Mouse (Mus musculus): ENCODE results near the gene Dnajc25. TPM values are rescaled to one million over a fixed set of nuclear protein-coding genes. Genes with fewer than 3 reads are reported as not detected.

Dnajc25 gene
- polyA plus RNA-seq, 1 experiment, result 3.7 TPM

- DNase-seq (ENCODE audit: low read depth), result no peak
These were observed 11.3 kb downstream of the Dnajc25 start for GRCm38 (mm10) chr4:59006211-59006610.

- no peak for DNase-seq (ENCODE audit: low read depth)
These were observed 12.2 kb downstream of the Dnajc25 start for GRCm38 (mm10) chr4:59007016-59007415.

- no peak for DNase-seq (ENCODE audit: low read depth)
These were observed 13.1 kb downstream of the Dnajc25 start for GRCm38 (mm10) chr4:59007974-59008373.

GRCm38 (mm10) chr4:59009186-59009585 lies 14.3 kb downstream of the Dnajc25 start:
- no peak for DNase-seq (ENCODE audit: low read depth)

GRCm38 (mm10) chr4:59009696-59010095 lies 14.8 kb downstream of the Dnajc25 start:
- DNase-seq (ENCODE audit: low read depth), result no peak

- no peak for DNase-seq (ENCODE audit: low read depth)
These were observed 16.6 kb downstream of the Dnajc25 start for GRCm38 (mm10) chr4:59011446-59011845.

- DNase-seq (ENCODE audit: low read depth), result no peak
These were observed 20.3 kb downstream of the Dnajc25 start for GRCm38 (mm10) chr4:59015181-59015580.

- DNase-seq (ENCODE audit: low read depth), result no peak
These were observed 22.1 kb downstream of the Dnajc25 start for GRCm38 (mm10) chr4:59016922-59017321.

GRCm38 (mm10) chr4:59034325-59034917 lies 39.6 kb downstream of the Dnajc25 start:
- DNase-seq (ENCODE audit: low read depth), result no peak

GRCm38 (mm10) chr4:59034918-59035785 lies 40.3 kb downstream of the Dnajc25 start, which contains the start of gene Gng10:
TSS of gene Gng10 (plus strand) at chr4:59035088.
- no peak for DNase-seq (ENCODE audit: low read depth)

GRCm38 (mm10) chr4:59035786-59036350 lies 41.0 kb downstream of the Dnajc25 start:
- no peak for DNase-seq (ENCODE audit: low read depth)

- DNase-seq (ENCODE audit: low read depth), result no peak
These were observed 41.7 kb downstream of the Dnajc25 start for GRCm38 (mm10) chr4:59036490-59037127.

- no peak for DNase-seq (ENCODE audit: low read depth)
These were observed 42.7 kb downstream of the Dnajc25 start for GRCm38 (mm10) chr4:59037525-59037924.

GRCm38 (mm10) chr4:59040397-59041287 lies 45.8 kb downstream of the Dnajc25 start:
- no peak for DNase-seq (ENCODE audit: low read depth)

- no peak for DNase-seq (ENCODE audit: low read depth)
These were observed 48.2 kb downstream of the Dnajc25 start for GRCm38 (mm10) chr4:59043074-59043473.

- DNase-seq (ENCODE audit: low read depth), result no peak
These were observed 49.0 kb downstream of the Dnajc25 start for GRCm38 (mm10) chr4:59043891-59044290.

GRCm38 (mm10) chr4:59047222-59047621 lies 52.4 kb downstream of the Dnajc25 start:
- no peak for DNase-seq (ENCODE audit: low read depth)

GRCm38 (mm10) chr4:59051081-59051480 lies 56.2 kb downstream of the Dnajc25 start:
- no peak for DNase-seq (ENCODE audit: low read depth)

- DNase-seq (ENCODE audit: low read depth), result no peak
These were observed 63.1 kb downstream of the Dnajc25 start for GRCm38 (mm10) chr4:59057929-59058328.

GRCm38 (mm10) chr4:59062526-59062925 lies 67.7 kb downstream of the Dnajc25 start:
- DNase-seq (ENCODE audit: low read depth), result no peak

GRCm38 (mm10) chr4:59069276-59069675 lies 74.4 kb downstream of the Dnajc25 start:
- DNase-seq (ENCODE audit: low read depth), result no peak

Data from gonadal fat pad, adult 2 months (tissue).